Mouse (Mus musculus): ENCODE data around the gene Myo1h.

The Myo1h gene

GRCm38 (mm10) chr5:114384448-114384847 lies 95.5 kb downstream of the Myo1h start:
- CTCF ChIA-PET = no interaction called here

GRCm38 (mm10) chr5:114393169-114393568 lies 104.2 kb downstream of the Myo1h start:
- CTCF ChIA-PET = interaction anchor here (0.5 kb wide), 1 partner anchor 69 kb away, joined by 3 read pairs; no protein-coding TSS in a partner anchor

- CTCF ChIA-PET = no interaction called here
Measured at GRCm38 (mm10) chr5:114406592-114406991, 117.6 kb downstream of the Myo1h start.

GRCm38 (mm10) chr5:114407269-114407668 lies 118.3 kb downstream of the Myo1h start:
- CTCF ChIA-PET = no interaction called here

- CTCF ChIA-PET = no interaction called here
Measured at GRCm38 (mm10) chr5:114407810-114408209, 118.8 kb downstream of the Myo1h start.

- CTCF ChIA-PET = no interaction called here
Measured at GRCm38 (mm10) chr5:114408846-114409245, 119.9 kb downstream of the Myo1h start.

GRCm38 (mm10) chr5:114410429-114410828 lies 121.5 kb downstream of the Myo1h start:
- CTCF ChIA-PET = no interaction called here

GRCm38 (mm10) chr5:114412361-114412998 lies 123.5 kb downstream of the Myo1h start:
- CTCF ChIA-PET = no interaction called here

GRCm38 (mm10) chr5:114413067-114413735 lies 124.2 kb downstream of the Myo1h start:
- CTCF ChIA-PET = no interaction called here

All from spleen, embryonic (tissue).